Mouse (Mus musculus): ENCODE data around the gene Wnt3a. TPM values are rescaled to one million over a fixed set of nuclear protein-coding genes. Genes with fewer than 3 reads are reported as not detected.

Gene Wnt3a
- polyA plus RNA-seq, 1 experiment, result not detected

GRCm38 (mm10) chr11:59300185-59300584, 9.6 kb upstream of the Wnt3a start:
- TF ChIP-seq CTCF (IDR thresholded peaks at IDR 0.05; ENCODE audit: extremely low read depth, insufficient read length, insufficient replicate concordance, low read depth, low read length) (no peak), POLR2A (IDR thresholded peaks at IDR 0.05; ENCODE audit: low read depth, low read length) (no peak)
- no peaks in the 10 kb centered on the region for H3K4me1 ChIP-seq (ENCODE audit: control insufficient read depth, insufficient read depth, insufficient read length, low read length)
- peaks cover 9% of the 10 kb centered on the region; the same call in 1 of the 2 replicates for H3K27me3 ChIP-seq (ENCODE audit: control insufficient read depth, insufficient read depth, low read length)
- WGBS, result 9% methylated on average over 3 of the region's 3 CpGs
- H3K4me3 ChIP-seq (ENCODE audit: low read depth, low read length), result no peak overlapping the region
- H3K36me3 ChIP-seq (ENCODE audit: control insufficient read depth, insufficient read depth, low read length), result no peaks in the 10 kb centered on the region
- H3K27ac ChIP-seq (ENCODE audit: insufficient read depth, low read depth, low read length), result no peak overlapping the region

GRCm38 (mm10) chr11:59297941-59298340, 7.4 kb upstream of the Wnt3a start:
- no peaks in the 10 kb centered on the region for H3K36me3 ChIP-seq (ENCODE audit: control insufficient read depth, insufficient read depth, low read length)
- H3K27ac ChIP-seq (ENCODE audit: insufficient read depth, low read depth, low read length), result no peak overlapping the region
- TF ChIP-seq CTCF (IDR thresholded peaks at IDR 0.05; ENCODE audit: extremely low read depth, insufficient read length, insufficient replicate concordance, low read depth, low read length) (no peak), POLR2A (IDR thresholded peaks at IDR 0.05; ENCODE audit: low read depth, low read length) (no peak)
- H3K4me1 ChIP-seq (ENCODE audit: control insufficient read depth, insufficient read depth, insufficient read length, low read length), result no peaks in the 10 kb centered on the region
- peaks cover 10% of the 10 kb centered on the region for H3K27me3 ChIP-seq (ENCODE audit: control insufficient read depth, insufficient read depth, low read length)
- H3K4me3 ChIP-seq (ENCODE audit: low read depth, low read length), result no peak overlapping the region
- WGBS, result 12% methylated on average over 7 of the region's 7 CpGs

- TF ChIP-seq CTCF (IDR thresholded peaks at IDR 0.05; ENCODE audit: extremely low read depth, insufficient read length, insufficient replicate concordance, low read depth, low read length) (peak; percentile 69; the same call in 1 of the 2 replicates), POLR2A (IDR thresholded peaks at IDR 0.05; ENCODE audit: low read depth, low read length) (no peak)
- no peaks in the 10 kb centered on the region; the same call in 1 of the 2 replicates for H3K4me1 ChIP-seq (ENCODE audit: control insufficient read depth, insufficient read depth, insufficient read length, low read length)
- H3K4me3 ChIP-seq (ENCODE audit: low read depth, low read length), result no peak overlapping the region
- no peak overlapping the region for H3K27ac ChIP-seq (ENCODE audit: insufficient read depth, low read depth, low read length)
- no peaks in the 10 kb centered on the region for H3K36me3 ChIP-seq (ENCODE audit: control insufficient read depth, insufficient read depth, low read length)
- peaks cover 43% of the 10 kb centered on the region for H3K27me3 ChIP-seq (ENCODE audit: control insufficient read depth, insufficient read depth, low read length)
- WGBS, result 24% methylated on average over 7 of the region's 7 CpGs
Observed at GRCm38 (mm10) chr11:59293616-59294015, 3.1 kb upstream of the Wnt3a start.

- 1% methylated on average over 25 of the region's 25 CpGs for WGBS
- Histone ChIP-seq H3K27ac (ENCODE audit: insufficient read depth, low read depth, low read length) (no peak overlapping the region), H3K27me3 (ENCODE audit: control insufficient read depth, insufficient read depth, low read length) (peaks cover 57% of the 10 kb centered on the region), H3K4me3 (ENCODE audit: low read depth, low read length) (no peak overlapping the region), H3K36me3 (ENCODE audit: control insufficient read depth, insufficient read depth, low read length) (no peaks in the 10 kb centered on the region), H3K4me1 (ENCODE audit: control insufficient read depth, insufficient read depth, insufficient read length, low read length) (no peaks in the 10 kb centered on the region; the same call in 1 of the 2 replicates)
- TF ChIP-seq CTCF (IDR thresholded peaks at IDR 0.05; ENCODE audit: extremely low read depth, insufficient read length, insufficient replicate concordance, low read depth, low read length) (no peak), POLR2A (IDR thresholded peaks at IDR 0.05; ENCODE audit: low read depth, low read length) (no peak)
Observed at GRCm38 (mm10) chr11:59289706-59290105, 846 bp downstream of the Wnt3a start.

GRCm38 (mm10) chr11:59284146-59284545, 6.4 kb downstream of the Wnt3a start:
- H3K27me3 ChIP-seq (ENCODE audit: control insufficient read depth, insufficient read depth, low read length), result peaks cover 27% of the 10 kb centered on the region
- no peak overlapping the region for H3K4me3 ChIP-seq (ENCODE audit: low read depth, low read length)
- H3K27ac ChIP-seq (ENCODE audit: insufficient read depth, low read depth, low read length), result no peak overlapping the region
- no peaks in the 10 kb centered on the region for H3K36me3 ChIP-seq (ENCODE audit: control insufficient read depth, insufficient read depth, low read length)
- peaks cover 1% of the 10 kb centered on the region; the same call in 1 of the 2 replicates for H3K4me1 ChIP-seq (ENCODE audit: control insufficient read depth, insufficient read depth, insufficient read length, low read length)
- WGBS, result 17% methylated on average over 14 of the region's 14 CpGs
- TF ChIP-seq POLR2A (IDR thresholded peaks at IDR 0.05; ENCODE audit: low read depth, low read length) (no peak), CTCF (IDR thresholded peaks at IDR 0.05; ENCODE audit: extremely low read depth, insufficient read length, insufficient replicate concordance, low read depth, low read length) (no peak)

- WGBS, result 17% methylated on average over 10 of the region's 10 CpGs
- Histone ChIP-seq H3K27me3 (ENCODE audit: control insufficient read depth, insufficient read depth, low read length) (peaks cover 15% of the 10 kb centered on the region), H3K4me1 (ENCODE audit: control insufficient read depth, insufficient read depth, insufficient read length, low read length) (peaks cover 1% of the 10 kb centered on the region; the same call in 1 of the 2 replicates), H3K27ac (ENCODE audit: insufficient read depth, low read depth, low read length) (no peak overlapping the region), H3K36me3 (ENCODE audit: control insufficient read depth, insufficient read depth, low read length) (no peaks in the 10 kb centered on the region), H3K4me3 (ENCODE audit: low read depth, low read length) (no peak overlapping the region)
- TF ChIP-seq CTCF (IDR thresholded peaks at IDR 0.05; ENCODE audit: extremely low read depth, insufficient read length, insufficient replicate concordance, low read depth, low read length) (no peak), POLR2A (IDR thresholded peaks at IDR 0.05; ENCODE audit: low read depth, low read length) (no peak)
Observed at GRCm38 (mm10) chr11:59282933-59283332, 7.6 kb downstream of the Wnt3a start.

- Histone ChIP-seq H3K27ac (ENCODE audit: insufficient read depth, low read depth, low read length) (no peak overlapping the region), H3K4me3 (ENCODE audit: low read depth, low read length) (no peak overlapping the region), H3K27me3 (ENCODE audit: control insufficient read depth, insufficient read depth, low read length) (peaks cover 11% of the 10 kb centered on the region), H3K36me3 (ENCODE audit: control insufficient read depth, insufficient read depth, low read length) (no peaks in the 10 kb centered on the region), H3K4me1 (ENCODE audit: control insufficient read depth, insufficient read depth, insufficient read length, low read length) (peaks cover 1% of the 10 kb centered on the region; the same call in 1 of the 2 replicates)
- no peak for TF ChIP-seq CTCF (IDR thresholded peaks at IDR 0.05; ENCODE audit: extremely low read depth, insufficient read length, insufficient replicate concordance, low read depth, low read length)
- TF ChIP-seq POLR2A (IDR thresholded peaks at IDR 0.05; ENCODE audit: low read depth, low read length), result no peak
- 57% methylated on average over 5 of the region's 5 CpGs for WGBS
Observed at GRCm38 (mm10) chr11:59282111-59282510, 8.4 kb downstream of the Wnt3a start.

Data from small intestine, adult 2 months (tissue).